Mouse (Mus musculus): ENCODE data around the gene Btbd11. TPM values are rescaled to one million over a fixed set of nuclear protein-coding genes. Genes with fewer than 3 reads are reported as not detected.
"Not testable (repeated sequence)": the region's sequence is repeated elsewhere in the genome, so short reads cannot be mapped to it uniquely, and the experiment has no call there.

The Btbd11 gene
- polyA plus RNA-seq, 1 experiment, result 1.3 TPM

GRCm38 (mm10) chr10:85625170-85625686, 238.6 kb downstream of the Btbd11 start:
- WGBS, result 52% methylated on average over 4 of the region's 4 CpGs

GRCm38 (mm10) chr10:85632030-85632429, 245.4 kb downstream of the Btbd11 start:
- DNase-seq (ENCODE audit: low read depth, low spot score), result no peak

More at GRCm38 (mm10) chr10:85625170-85625686, 238.6 kb downstream of the Btbd11 start:
- no peak for DNase-seq (ENCODE audit: low read depth, low spot score)

GRCm38 (mm10) chr10:85633577-85633976, 247.0 kb downstream of the Btbd11 start:
- 70% methylated on average over 10 of the region's 10 CpGs for WGBS
- no peak for DNase-seq (ENCODE audit: low read depth, low spot score)

More at GRCm38 (mm10) chr10:85632030-85632429, 245.4 kb downstream of the Btbd11 start:
- WGBS, result 75% methylated on average over 10 of the region's 10 CpGs

GRCm38 (mm10) chr10:85637580-85637979, 251.0 kb downstream of the Btbd11 start:
- no peak for DNase-seq (ENCODE audit: low read depth, low spot score)
- 61% methylated on average over 7 of the region's 7 CpGs for WGBS

GRCm38 (mm10) chr10:85638141-85638540, 251.5 kb downstream of the Btbd11 start:
- WGBS, result 74% methylated on average over 5 of the region's 5 CpGs
- no peak for DNase-seq (ENCODE audit: low read depth, low spot score)

- DNase-seq (ENCODE audit: low read depth, low spot score), result no peak
- 57% methylated on average over 7 of the region's 7 CpGs for WGBS
Measured at GRCm38 (mm10) chr10:85639581-85639980, 253.0 kb downstream of the Btbd11 start.

GRCm38 (mm10) chr10:85640408-85640807, 253.8 kb downstream of the Btbd11 start:
- no peak for DNase-seq (ENCODE audit: low read depth, low spot score)
- 77% methylated on average over 8 of the region's 8 CpGs for WGBS

- WGBS, result 65% methylated on average over 6 of the region's 6 CpGs
- DNase-seq (ENCODE audit: low read depth, low spot score), result no peak
Measured at GRCm38 (mm10) chr10:85645346-85645745, 258.7 kb downstream of the Btbd11 start.

GRCm38 (mm10) chr10:85651706-85652105, 265.1 kb downstream of the Btbd11 start:
- 37% methylated on average over 7 of the region's 7 CpGs for WGBS
- no peak for DNase-seq (ENCODE audit: low read depth, low spot score)

- DNase-seq (ENCODE audit: low read depth, low spot score), result no peak
- 24% methylated on average over 4 of the region's 4 CpGs for WGBS
Measured at GRCm38 (mm10) chr10:85655881-85656280, 269.3 kb downstream of the Btbd11 start.

- 89% methylated on average over 10 of the region's 10 CpGs for WGBS
- no peak for DNase-seq (ENCODE audit: low read depth, low spot score)
Measured at GRCm38 (mm10) chr10:85657886-85658285, 271.3 kb downstream of the Btbd11 start.

- DNase-seq (ENCODE audit: low read depth, low spot score), result no peak
- 85% methylated on average over 8 of the region's 8 CpGs for WGBS
Measured at GRCm38 (mm10) chr10:85673512-85673921, 286.9 kb downstream of the Btbd11 start.

GRCm38 (mm10) chr10:85678635-85679034, 292.0 kb downstream of the Btbd11 start:
- 6% methylated on average over 4 of the region's 4 CpGs for WGBS
- DNase-seq (ENCODE audit: low read depth, low spot score), result peak; percentile 21

- DNase-seq (ENCODE audit: low read depth, low spot score), result no peak
- WGBS, result 93% methylated on average over 9 of the region's 9 CpGs
Measured at GRCm38 (mm10) chr10:85682446-85682845, 295.8 kb downstream of the Btbd11 start.

GRCm38 (mm10) chr10:85694429-85694828, 307.8 kb downstream of the Btbd11 start:
- 40% methylated on average over 2 of the region's 2 CpGs for WGBS
- not testable (repeated sequence) for DNase-seq (ENCODE audit: low read depth, low spot score)

GRCm38 (mm10) chr10:85699721-85700120, 313.1 kb downstream of the Btbd11 start:
- no peak for DNase-seq (ENCODE audit: low read depth, low spot score)

GRCm38 (mm10) chr10:85709790-85710189, 323.2 kb downstream of the Btbd11 start:
- not testable (repeated sequence) for DNase-seq (ENCODE audit: low read depth, low spot score)
- WGBS, result 80% methylated on average over 4 of the region's 4 CpGs

Other genes starting within 250 kb of the Btbd11 start
- 6.2 and 6.3 TPM in 2 replicates for gene Cry1, start 201.8 kb upstream of the Btbd11 start, polyA plus RNA-seq (2012; rRNA removed)

Data from large intestine, adult 2 months (tissue).